Mouse (Mus musculus): ENCODE results near the gene Fgf9. TPM values are rescaled to one million over a fixed set of nuclear protein-coding genes. Genes with fewer than 3 reads are reported as not detected.

Fgf9 gene
- polyA plus RNA-seq, 2 experiments, result 5.3 to 10.4 TPM

GRCm38 (mm10) chr14:58139506-58140055 is 69.2 kb downstream of the Fgf9 start:
- no peak overlapping the region for H3K9ac ChIP-seq (ENCODE audit: low read depth, low read length, severe bottlenecking)
- 71% methylated on average over 1 of the region's 1 CpGs for WGBS
- H3K9me3 ChIP-seq (ENCODE audit: control insufficient read depth, low read length), result no peaks in the 10 kb centered on the region
- no peak for DNase-seq (ENCODE audit: low spot score)
- H3K4me1 ChIP-seq (ENCODE audit: control insufficient read depth, insufficient read depth, low read length), result no peaks in the 10 kb centered on the region
- H3K4me2 ChIP-seq (replicated peaks; ENCODE audit: low read depth, low read length, severe bottlenecking), result no peak overlapping the region
- H3K4me3 ChIP-seq (replicated peaks; ENCODE audit: low read length), result no peak overlapping the region
- no peak for TF ChIP-seq POLR2A (IDR thresholded peaks at IDR 0.05; ENCODE audit: borderline replicate concordance, extremely low read depth, insufficient read depth, insufficient read length)
- no peak overlapping the region for H3K27ac ChIP-seq (replicated peaks; ENCODE audit: low read depth, low read length)
- ATAC-seq (ENCODE audit: low FRiP score, low read depth), result no peak
- H3K36me3 ChIP-seq (ENCODE audit: control insufficient read depth, insufficient read depth, low read length), result no peaks in the 10 kb centered on the region
- no peaks in the 10 kb centered on the region for H3K27me3 ChIP-seq (ENCODE audit: control insufficient read depth, insufficient read depth, low read length)

GRCm38 (mm10) chr14:58149637-58150470 is 79.5 kb downstream of the Fgf9 start:
- DNase-seq (ENCODE audit: low spot score), result no peak
- H3K27me3 ChIP-seq (ENCODE audit: control insufficient read depth, insufficient read depth, low read length), result no peaks in the 10 kb centered on the region
- TF ChIP-seq POLR2A (IDR thresholded peaks at IDR 0.05; ENCODE audit: borderline replicate concordance, extremely low read depth, insufficient read depth, insufficient read length), result no peak
- no peak overlapping the region for H3K9ac ChIP-seq (ENCODE audit: low read depth, low read length, severe bottlenecking)
- no peaks in the 10 kb centered on the region for H3K36me3 ChIP-seq (ENCODE audit: control insufficient read depth, insufficient read depth, low read length)
- no peaks in the 10 kb centered on the region for H3K9me3 ChIP-seq (ENCODE audit: control insufficient read depth, low read length)
- H3K4me3 ChIP-seq (replicated peaks; ENCODE audit: low read length), result no peak overlapping the region
- no peaks in the 10 kb centered on the region; the same call in none of the 2 replicates for H3K4me1 ChIP-seq (ENCODE audit: control insufficient read depth, insufficient read depth, low read length)
- peak overlapping the region; percentile 17; the same call in 1 of the 2 replicates for H3K4me2 ChIP-seq (replicated peaks; ENCODE audit: low read depth, low read length, severe bottlenecking)
- ATAC-seq (ENCODE audit: low FRiP score, low read depth), result no peak
- 61% methylated on average over 23 of the region's 23 CpGs for WGBS
- no peak overlapping the region for H3K27ac ChIP-seq (replicated peaks; ENCODE audit: low read depth, low read length)

GRCm38 (mm10) chr14:58150471-58150855 is 80.1 kb downstream of the Fgf9 start:
- H3K4me3 ChIP-seq (replicated peaks; ENCODE audit: low read length), result no peak overlapping the region
- no peaks in the 10 kb centered on the region for H3K36me3 ChIP-seq (ENCODE audit: control insufficient read depth, insufficient read depth, low read length)
- ATAC-seq (ENCODE audit: low FRiP score, low read depth), result no peak
- no peak overlapping the region for H3K27ac ChIP-seq (replicated peaks; ENCODE audit: low read depth, low read length)
- DNase-seq (ENCODE audit: low spot score), result no peak
- H3K9ac ChIP-seq (ENCODE audit: low read depth, low read length, severe bottlenecking), result no peak overlapping the region
- WGBS, result 56% methylated on average over 13 of the region's 13 CpGs
- peak overlapping the region; percentile 17; the same call in 1 of the 2 replicates for H3K4me2 ChIP-seq (replicated peaks; ENCODE audit: low read depth, low read length, severe bottlenecking)
- no peaks in the 10 kb centered on the region for H3K9me3 ChIP-seq (ENCODE audit: control insufficient read depth, low read length)
- H3K4me1 ChIP-seq (ENCODE audit: control insufficient read depth, insufficient read depth, low read length), result no peaks in the 10 kb centered on the region; the same call in none of the 2 replicates
- no peak for TF ChIP-seq POLR2A (IDR thresholded peaks at IDR 0.05; ENCODE audit: borderline replicate concordance, extremely low read depth, insufficient read depth, insufficient read length)
- H3K27me3 ChIP-seq (ENCODE audit: control insufficient read depth, insufficient read depth, low read length), result no peaks in the 10 kb centered on the region

- peak; percentile 55 for DNase-seq (ENCODE audit: low spot score)
- H3K4me3 ChIP-seq (replicated peaks; ENCODE audit: low read length), result no peak overlapping the region
- WGBS, result 0% methylated on average over 1 of the region's 1 CpGs
Measured at GRCm38 (mm10) chr14:58152110-58152509, 81.8 kb downstream of the Fgf9 start.

GRCm38 (mm10) chr14:58153470-58154416 is 83.4 kb downstream of the Fgf9 start:
- DNase-seq (ENCODE audit: low spot score) (no peak), ATAC-seq (ENCODE audit: low FRiP score, low read depth) (no peak)

More at GRCm38 (mm10) chr14:58152110-58152509, 81.8 kb downstream of the Fgf9 start:
- Histone ChIP-seq H3K4me2 (replicated peaks; ENCODE audit: low read depth, low read length, severe bottlenecking) (no peak overlapping the region), H3K9ac (ENCODE audit: low read depth, low read length, severe bottlenecking) (no peak overlapping the region), H3K4me1 (ENCODE audit: control insufficient read depth, insufficient read depth, low read length) (no peaks in the 10 kb centered on the region; the same call in none of the 2 replicates), H3K27ac (replicated peaks; ENCODE audit: low read depth, low read length) (no peak overlapping the region), H3K36me3 (ENCODE audit: control insufficient read depth, insufficient read depth, low read length) (no peaks in the 10 kb centered on the region), H3K9me3 (ENCODE audit: control insufficient read depth, low read length) (no peaks in the 10 kb centered on the region), H3K27me3 (ENCODE audit: control insufficient read depth, insufficient read depth, low read length) (no peaks in the 10 kb centered on the region)
- ATAC-seq (ENCODE audit: low FRiP score, low read depth), result peak; percentile 77
- no peak for TF ChIP-seq POLR2A (IDR thresholded peaks at IDR 0.05; ENCODE audit: borderline replicate concordance, extremely low read depth, insufficient read depth, insufficient read length)

More at GRCm38 (mm10) chr14:58153470-58154416, 83.4 kb downstream of the Fgf9 start:
- WGBS, result 37% methylated on average over 15 of the region's 15 CpGs
- no peaks in the 10 kb centered on the region for H3K36me3 ChIP-seq (ENCODE audit: control insufficient read depth, insufficient read depth, low read length)
- H3K27ac ChIP-seq (replicated peaks; ENCODE audit: low read depth, low read length), result no peak overlapping the region
- no peak overlapping the region for H3K4me3 ChIP-seq (replicated peaks; ENCODE audit: low read length)
- no peaks in the 10 kb centered on the region for H3K9me3 ChIP-seq (ENCODE audit: control insufficient read depth, low read length)
- no peak overlapping the region for H3K9ac ChIP-seq (ENCODE audit: low read depth, low read length, severe bottlenecking)
- H3K4me1 ChIP-seq (ENCODE audit: control insufficient read depth, insufficient read depth, low read length), result no peaks in the 10 kb centered on the region; the same call in none of the 2 replicates
- no peak overlapping the region for H3K4me2 ChIP-seq (replicated peaks; ENCODE audit: low read depth, low read length, severe bottlenecking)
- no peaks in the 10 kb centered on the region for H3K27me3 ChIP-seq (ENCODE audit: control insufficient read depth, insufficient read depth, low read length)
- no peak for TF ChIP-seq POLR2A (IDR thresholded peaks at IDR 0.05; ENCODE audit: borderline replicate concordance, extremely low read depth, insufficient read depth, insufficient read length)
